Mouse (Mus musculus): ENCODE data around the gene Kdm4c.

DNA sequence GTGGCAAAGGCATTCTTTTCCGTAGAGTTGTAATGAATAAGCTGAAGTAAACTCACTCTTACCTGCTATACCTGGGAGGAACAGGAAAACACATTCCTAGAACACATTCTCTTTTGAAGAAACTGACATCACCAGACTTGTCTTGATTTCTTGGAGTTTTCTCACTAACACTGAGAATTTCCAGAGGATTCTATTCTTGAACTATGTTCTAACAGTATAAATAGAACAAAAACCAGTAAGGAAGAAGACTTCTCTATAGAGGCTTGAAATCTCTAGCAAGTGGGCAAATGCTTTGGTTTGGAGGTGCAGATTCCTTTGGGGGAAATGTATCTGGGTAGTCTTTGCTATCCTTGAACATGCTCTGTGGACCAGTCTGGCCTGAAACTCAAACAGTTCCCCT, 166.4 kb downstream of the Kdm4c start:
- TF ChIP-seq MYOD1 (IDR thresholded peaks at IDR 0.05; ENCODE audit: control insufficient read depth in 1 of 3, insufficient read length in 2 of 3, low read depth in 2 of 3) (no peak), POLR2A (IDR thresholded peaks at IDR 0.05; ENCODE audit: insufficient read length, low read depth) (no peak), MAX (IDR thresholded peaks at IDR 0.05; ENCODE audit: low read depth) (no peak), POLR2AphosphoS2 (IDR thresholded peaks at IDR 0.05; ENCODE audit: insufficient read length, low read depth) (no peak), E2F4 (IDR thresholded peaks at IDR 0.05; ENCODE audit: insufficient read depth) (no peak), TCF12 (IDR thresholded peaks at IDR 0.05; ENCODE audit: insufficient read depth, poor library complexity, severe bottlenecking) (no peak), USF1 (IDR thresholded peaks at IDR 0.05; ENCODE audit: low read depth) (no peak), MYOG (IDR thresholded peaks at IDR 0.05; ENCODE audit: control insufficient read depth in 1 of 3, insufficient read depth in 1 of 3, insufficient read length in 2 of 3, low read depth in 2 of 3) (no peak), CEBPB (IDR thresholded peaks at IDR 0.05; ENCODE audit: insufficient read depth, poor library complexity, severe bottlenecking) (no peak), TCF3 (IDR thresholded peaks at IDR 0.05; ENCODE audit: insufficient read length, low read depth) (no peak), REST (IDR thresholded peaks at IDR 0.05; ENCODE audit: insufficient read depth, insufficient read length) (no peak)

Measured in myocyte (in vitro differentiated cells).